Mouse (Mus musculus) cerebellum, postnatal 36 days (tissue): Measurements from ENCODE around the gene Lmo4.

ENCODE experiments used
- DNase-seq, 2 experiments: peaks; one replicate each; pipeline ENCODE4 v3.0.0; 2021 to 2022; ENCODE audit warnings: mixed read lengths in 2 of 2

The Lmo4 gene

DNA sequence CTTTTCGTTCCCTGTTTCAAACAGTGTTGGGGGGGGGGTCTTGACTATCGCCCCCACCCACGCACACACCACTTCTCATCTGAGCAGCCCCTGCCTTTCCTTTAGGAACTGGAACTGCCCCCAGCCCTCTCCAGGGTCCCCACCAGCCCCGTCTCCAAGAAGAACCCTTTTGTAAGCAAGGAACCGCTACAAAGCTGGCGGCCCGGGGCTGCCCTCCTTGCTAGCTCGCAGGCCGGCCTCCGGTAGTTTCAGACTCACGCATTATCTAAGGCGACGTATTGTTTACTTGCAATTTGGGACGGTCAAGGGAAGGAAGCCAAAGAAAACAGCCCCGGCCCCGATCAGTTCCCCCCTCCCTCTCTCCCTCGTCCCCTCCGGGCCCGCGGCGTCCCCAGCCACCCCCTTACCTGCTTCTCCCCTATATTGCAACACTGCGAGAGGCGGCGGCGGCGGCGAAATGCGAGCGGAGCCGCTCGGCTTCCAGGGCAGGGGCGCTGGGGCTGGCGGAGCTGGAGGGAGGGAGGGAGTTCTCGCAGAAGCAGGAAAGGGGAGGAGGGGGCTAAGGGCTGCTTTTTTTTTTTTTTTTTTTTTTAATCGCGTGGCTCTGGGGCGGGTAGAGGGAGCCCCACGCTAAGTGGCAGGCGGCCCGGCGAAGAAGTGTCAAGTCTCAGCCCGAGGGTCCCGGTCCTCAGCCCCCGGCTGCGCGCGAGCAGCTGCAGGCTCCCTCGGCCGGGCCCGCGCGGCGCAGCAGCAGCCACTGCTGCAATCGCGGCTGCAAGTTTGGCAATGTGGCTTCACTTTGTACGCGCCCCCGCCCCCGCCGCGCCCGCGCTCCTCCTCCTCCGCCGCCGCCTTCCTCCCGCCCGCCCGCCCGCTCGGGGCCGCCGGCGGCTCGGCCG, at the start of gene Lmo4:
Gene Lmo4 (minus strand): TSS at position 808 of the 899 bp plus-strand sequence.
- peak; percentile 45 to 70 for DNase-seq

- no peak for DNase-seq
Measured at GRCm38 (mm10) chr3:144254281-144254680, 49.3 kb upstream of the Lmo4 start.

GRCm38 (mm10) chr3:144253018-144253417, 48.0 kb upstream of the Lmo4 start:
- no peak for DNase-seq

DNA sequence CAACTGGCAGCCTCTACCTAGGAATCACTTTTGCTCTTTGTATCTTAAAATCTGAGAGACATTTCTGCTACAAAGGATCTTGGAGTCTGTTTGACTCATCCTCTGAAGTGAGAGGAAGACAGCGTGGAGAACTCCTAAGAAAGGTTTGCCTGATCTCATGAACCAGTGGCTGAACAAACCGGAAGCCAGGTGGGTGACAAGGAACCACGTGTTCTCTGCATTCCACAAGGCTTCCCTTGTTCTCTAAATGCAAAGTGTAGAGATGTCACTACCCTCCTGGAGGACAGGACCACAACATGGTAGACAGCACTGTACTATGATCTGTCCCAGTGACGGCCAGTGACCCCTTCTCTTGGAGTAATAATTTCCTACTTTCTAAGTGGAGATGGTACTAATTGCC, 47.1 kb upstream of the Lmo4 start:
- DNase-seq = no peak

DNA sequence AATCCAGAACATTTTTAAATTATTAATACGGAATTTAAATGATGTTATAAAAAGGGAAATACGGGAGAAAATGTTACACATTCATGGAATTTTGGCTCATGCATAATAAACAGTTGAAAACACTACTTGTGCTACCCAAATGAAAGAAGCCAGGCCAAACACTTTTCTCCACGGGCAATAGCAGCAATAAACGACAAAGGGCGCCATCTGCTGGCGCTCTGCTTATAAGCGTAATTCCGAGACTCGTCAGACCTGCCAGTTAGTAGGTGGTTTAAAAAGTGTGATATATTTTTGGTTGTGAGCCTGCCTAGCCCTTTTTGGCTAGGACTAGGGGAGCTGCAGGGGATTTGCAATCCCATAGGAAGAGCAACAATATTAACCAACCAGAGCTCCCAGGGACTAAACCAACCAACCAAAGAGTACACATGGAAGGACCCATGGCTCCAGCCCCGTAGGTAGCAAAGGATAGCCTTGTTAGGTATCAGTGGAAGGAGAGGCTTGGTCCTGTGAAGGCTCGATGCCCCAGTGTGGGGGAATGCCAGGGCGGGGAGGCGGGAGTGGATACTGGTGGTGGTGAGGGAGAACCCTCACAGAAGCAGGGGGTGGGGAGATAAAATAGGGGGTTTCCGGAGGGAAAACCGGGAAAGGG, 37.1 kb upstream of the Lmo4 start:
- DNase-seq = peak; percentile 72 to 74

GRCm38 (mm10) chr3:144241161-144241560, 36.1 kb upstream of the Lmo4 start:
- DNase-seq = no peak

DNA sequence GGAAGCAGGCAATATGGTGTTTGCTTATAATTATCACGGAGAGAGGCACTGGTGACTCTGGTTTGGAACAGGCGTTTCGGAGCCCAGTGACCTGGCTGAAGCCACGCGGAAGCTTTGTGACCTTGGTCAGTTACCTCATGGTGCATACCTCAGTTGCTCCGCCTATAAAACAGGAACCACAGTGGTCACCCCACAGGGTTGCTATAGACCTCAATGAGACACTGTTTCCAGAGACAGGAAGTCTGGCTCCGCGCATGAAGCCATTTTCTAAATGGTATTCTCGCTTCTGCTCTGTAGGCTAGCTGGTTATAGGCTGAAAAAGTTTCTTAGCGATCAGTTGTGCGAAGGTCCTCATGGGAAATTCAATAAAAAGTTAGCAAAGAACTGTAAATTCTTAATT, 33.5 kb upstream of the Lmo4 start:
- no peak for DNase-seq

DNA sequence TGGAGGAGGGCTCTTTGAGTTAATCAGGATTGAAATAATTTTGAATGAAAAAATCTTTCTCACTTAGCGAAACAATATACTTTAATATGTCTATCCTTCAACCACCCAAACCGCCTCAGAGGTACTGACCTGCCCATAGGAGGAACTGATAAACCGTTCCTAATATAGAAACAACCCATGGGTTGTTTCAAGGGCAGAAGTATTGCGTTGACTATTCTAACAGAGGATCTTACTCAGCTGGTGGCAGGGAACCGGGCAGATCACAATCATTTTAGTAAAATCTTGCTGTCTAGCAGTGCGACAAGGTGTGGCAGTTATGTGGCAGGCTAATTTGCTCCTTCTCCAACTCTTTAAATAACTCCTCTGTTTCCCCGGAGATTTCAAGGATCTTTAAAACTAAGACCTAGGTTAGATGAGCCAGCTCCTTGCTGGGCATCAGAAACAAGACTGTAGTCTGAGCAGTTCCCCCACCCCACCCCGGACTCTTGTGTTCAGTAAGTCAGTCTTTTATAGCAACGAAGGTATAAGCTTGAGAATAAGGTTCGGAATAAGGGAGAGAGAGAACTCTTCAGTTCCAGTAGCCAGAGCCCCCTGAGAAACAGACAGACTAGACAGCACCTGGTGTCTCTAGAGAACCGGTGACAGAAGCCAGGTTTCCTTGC, 27.5 kb upstream of the Lmo4 start:
- no peak for DNase-seq

DNA sequence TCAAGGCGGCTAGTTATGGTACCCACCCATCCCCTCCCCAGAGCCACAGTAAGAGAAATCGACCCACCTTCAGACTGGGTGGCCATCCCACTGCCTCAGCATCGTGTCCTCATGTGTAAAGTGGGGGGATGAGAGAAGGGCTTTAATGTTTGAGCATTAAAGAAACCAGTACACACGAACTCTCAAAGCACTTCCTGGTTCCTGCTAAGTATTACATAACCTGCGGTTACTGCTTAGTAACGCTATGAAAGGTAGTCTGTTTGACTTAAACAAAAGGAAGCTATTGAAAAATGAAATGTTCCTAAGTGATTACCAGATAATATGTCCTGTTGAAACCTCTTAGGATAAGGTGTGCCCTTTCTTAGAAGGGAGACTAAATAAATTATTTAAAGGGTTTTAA, 26.9 kb upstream of the Lmo4 start:
- no peak for DNase-seq

DNA sequence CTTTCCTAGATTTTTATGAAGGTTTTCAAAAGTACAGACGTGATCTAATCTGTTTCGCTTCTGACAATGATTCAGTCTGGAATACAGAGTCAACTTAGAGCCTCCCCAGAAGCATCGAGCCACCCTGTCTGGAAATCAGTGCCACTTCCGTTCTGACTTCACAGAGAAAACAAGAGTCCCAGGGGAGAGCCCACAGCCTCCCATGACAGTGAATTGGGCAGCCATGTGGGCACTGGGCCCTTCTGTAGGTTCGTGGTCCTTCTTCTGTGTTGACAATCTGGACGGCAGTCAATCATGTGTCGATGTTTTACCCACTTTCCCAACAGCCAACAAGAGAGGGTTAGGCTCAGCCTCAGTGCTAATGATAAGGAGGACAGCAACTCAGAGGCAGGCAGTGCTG, 26.4 kb upstream of the Lmo4 start:
- no peak for DNase-seq

DNA sequence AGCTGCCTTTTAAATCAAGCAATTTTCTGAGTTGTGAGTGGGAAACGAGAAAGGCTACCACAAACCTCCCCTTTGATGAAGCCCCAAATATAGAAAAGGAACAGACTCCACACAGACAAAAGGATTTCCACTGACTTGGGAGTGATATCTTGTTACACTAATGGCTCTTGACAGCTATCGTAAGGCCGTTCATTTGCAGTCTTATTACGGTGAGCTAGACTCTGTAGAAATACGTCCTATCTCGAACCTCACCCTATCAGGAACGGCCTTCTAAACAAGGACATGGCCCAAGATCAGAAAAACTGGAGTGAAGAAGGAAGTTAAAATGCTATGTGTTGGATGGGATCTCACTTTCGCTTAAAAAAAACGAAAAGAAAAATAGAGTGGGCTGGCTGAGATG, 25.0 kb upstream of the Lmo4 start:
- no peak for DNase-seq

GRCm38 (mm10) chr3:144229312-144229711, 24.3 kb upstream of the Lmo4 start:
- no peak for DNase-seq

DNA sequence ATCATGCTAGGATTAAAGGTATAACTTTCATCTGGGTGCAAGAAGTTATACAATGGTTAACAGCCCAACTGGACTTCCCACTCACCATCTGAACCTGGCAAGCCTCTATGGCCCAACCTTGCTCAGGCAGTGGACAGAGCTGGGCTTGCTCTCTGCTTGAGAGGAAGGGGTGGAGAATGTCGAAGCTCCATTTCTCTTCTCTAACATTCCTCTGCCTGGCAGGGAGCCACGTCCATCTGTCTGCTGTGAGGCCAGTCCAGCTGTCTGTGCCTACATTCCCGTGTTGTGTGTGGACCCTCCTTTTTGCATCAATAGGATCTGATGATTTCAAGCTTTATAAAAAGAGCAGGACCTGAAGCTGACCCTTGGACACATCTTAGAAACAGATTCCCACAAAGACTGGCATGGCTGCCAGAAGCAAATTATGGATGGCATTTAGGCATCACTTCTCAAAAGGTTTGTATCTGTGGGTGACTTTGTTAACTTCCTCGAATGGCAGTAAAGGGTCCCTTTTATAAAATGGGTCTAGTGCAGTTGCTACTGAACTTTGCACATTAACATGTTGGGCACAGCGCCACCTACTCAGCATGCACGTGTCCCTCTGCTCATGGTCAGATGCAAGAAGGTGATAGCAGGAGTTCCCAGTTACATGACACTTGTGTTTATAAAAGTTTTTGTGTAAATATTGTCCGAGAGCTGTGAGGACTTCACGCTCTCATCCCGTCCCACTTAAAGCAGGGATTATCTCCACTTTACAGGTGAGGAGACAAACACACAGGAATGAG, 20.6 kb upstream of the Lmo4 start:
- DNase-seq = no peak

DNA sequence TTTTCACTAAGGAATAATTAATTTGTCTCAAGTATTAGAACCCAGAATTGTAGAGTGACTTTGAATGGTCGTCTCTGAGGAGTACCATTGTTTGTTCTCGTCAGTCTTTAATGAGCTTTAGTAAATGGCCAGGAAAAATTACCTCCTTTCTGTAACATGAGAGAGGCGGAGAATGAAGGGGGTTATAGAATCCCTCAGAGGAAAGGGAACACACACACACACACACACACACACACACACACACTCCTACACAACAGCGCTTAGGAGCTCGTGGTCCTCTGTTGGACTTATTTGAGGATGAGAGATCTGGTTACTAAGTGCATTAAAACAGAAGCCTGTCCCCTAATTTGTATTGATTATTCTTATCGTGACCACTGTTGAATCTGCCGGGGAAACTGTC, 19.6 kb upstream of the Lmo4 start:
- DNase-seq = no peak

- no peak for DNase-seq
Measured at GRCm38 (mm10) chr3:144223377-144224105, 18.5 kb upstream of the Lmo4 start.

DNA sequence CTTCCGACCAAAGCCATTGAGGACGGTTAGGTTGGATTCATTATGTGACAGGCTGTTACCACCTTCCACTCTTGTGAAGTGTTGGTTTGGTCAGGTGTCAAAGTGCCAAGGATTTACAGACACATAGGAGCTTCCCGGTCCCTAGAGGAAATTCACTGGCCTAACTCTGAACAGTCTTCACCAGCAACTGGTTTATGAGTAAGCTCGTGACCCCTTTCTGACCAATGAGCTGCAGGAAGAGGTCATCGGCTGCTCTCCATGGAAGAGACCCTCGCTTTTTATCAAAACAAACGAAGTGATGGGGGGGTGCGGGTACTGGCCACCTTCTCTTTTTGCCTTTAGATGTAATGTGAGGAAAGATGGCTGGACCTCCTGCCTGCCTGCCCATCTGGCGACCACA, 17.4 kb upstream of the Lmo4 start:
- no peak for DNase-seq

- peak; percentile 59 to 76 for DNase-seq
Measured at GRCm38 (mm10) chr3:144207498-144207897, 2.5 kb upstream of the Lmo4 start.

DNA sequence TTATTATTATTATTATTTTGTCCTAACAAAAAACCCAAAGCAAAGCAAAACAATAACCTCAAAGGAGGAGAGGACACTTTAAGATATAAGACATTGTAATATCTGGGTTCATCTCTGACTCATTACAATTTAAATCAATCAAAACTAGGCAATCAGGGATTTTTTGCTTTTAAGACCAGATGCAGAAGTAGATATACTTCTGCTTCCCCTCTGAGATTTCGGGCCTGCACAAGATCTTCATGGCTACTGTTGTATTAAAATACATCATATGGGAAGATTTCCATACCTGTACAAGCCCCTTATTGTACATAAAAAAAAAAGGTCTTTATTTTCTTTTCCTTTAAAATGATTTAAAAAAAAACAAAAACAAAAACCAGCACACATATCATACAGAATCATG, 1.9 kb upstream of the Lmo4 start:
- no peak for DNase-seq

DNA sequence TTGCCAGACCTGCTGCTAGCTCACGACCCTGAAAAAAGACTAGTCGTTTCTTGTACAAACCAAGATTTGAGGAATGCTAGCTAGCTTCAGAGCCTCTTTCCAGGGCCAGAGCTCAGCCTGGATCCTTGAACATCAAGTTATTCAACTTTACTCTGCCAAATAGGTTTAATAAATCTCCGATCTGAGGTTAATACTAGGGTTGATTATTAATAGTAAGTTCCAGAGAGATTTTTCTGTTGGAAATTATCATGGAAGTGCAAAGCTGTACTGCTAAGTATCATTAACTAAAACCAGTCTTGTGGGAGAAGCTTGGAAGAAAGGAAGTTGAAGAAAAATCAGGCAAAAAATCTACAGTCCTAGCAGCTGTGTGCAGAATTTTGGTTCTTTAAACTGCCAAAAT, 1.2 kb upstream of the Lmo4 start:
- no peak for DNase-seq

DNA sequence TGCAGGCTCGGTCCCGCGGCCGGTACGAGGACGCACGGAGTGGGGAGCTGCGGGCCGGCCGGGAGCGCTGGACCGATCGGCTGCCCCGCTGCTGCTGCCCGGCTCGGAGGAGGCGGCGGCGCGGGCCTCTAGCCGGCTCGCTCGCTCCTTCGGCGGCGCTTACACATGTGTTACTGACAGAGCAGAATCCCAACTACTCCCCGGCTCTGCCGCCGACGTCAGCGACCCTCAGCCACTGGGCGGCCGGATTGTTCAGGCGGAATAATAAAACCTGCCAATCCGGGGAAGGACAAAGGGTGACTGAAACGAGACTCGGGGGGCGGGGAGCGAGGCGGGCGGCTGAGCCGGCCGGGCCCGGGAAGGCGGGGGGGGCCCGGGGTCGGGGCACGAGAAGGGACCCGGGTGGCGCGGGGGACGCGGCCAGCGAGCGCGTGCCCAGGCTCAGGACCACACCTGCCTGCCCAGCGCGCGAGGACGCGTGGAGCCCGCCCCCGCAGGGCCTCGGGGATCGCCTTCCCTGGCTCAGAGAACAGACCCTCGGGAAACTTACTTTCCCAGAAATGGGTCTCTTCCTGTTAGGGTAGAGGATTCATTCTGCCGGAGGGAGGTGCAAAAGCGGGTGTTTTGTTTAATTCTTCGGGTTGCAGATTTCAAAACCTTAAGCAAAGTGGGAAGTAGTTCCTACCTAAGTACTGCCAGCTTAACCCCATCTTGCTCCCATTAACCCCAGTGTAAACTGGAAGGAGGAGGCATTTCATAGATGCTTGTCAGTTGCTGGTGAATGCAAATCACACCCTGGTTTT, 532 bp upstream of the Lmo4 start:
- DNase-seq = peak; percentile 87

DNA sequence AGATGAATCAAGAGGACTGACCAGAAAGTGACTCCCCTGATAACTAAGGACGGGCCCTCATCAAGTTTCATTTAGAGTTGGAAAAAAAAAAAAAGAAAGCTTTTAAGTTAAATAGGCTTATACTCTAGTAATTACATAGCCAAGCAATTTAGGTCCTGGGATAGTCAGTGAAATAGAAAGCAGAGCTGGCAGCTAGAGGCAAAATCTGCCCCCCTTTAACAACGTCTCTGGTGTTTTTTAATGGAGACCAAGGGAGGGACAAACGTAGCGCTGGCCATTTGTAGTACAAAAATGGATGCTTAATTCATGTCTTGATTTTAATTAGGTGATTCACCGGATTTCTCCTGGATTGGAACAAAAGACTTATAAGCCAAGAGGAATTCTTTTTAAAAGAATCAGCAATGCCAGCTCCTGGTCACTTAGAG, 1.0 kb downstream of the Lmo4 start:
- no peak for DNase-seq
